Mouse (Mus musculus): ENCODE data around the gene Ctcf. TPM values are rescaled to one million over a fixed set of nuclear protein-coding genes. Genes with fewer than 3 reads are reported as not detected.

The Ctcf gene
- polyA plus RNA-seq, 1 experiment from 2014 or later = 134 TPM

- peak; percentile 85 for ATAC-seq (replicated peaks; ENCODE audit: low FRiP score)
Observed at GRCm38 (mm10) chr8:105606189-105607023, 30.0 kb upstream of the Ctcf start.

GRCm38 (mm10) chr8:105607062-105607461, 29.3 kb upstream of the Ctcf start:
- WGBS = 5% methylated on average over 10 of the region's 10 CpGs

More at GRCm38 (mm10) chr8:105606189-105607023, 30.0 kb upstream of the Ctcf start:
- Histone ChIP-seq H3K27ac (peak overlapping the region; percentile 95), H3K4me3 (replicated peaks) (peak overlapping the region; percentile 81), H3K4me1 (peaks cover 48% of the 10 kb centered on the region), H3K36me3 (peaks cover 5% of the 10 kb centered on the region; the same call in 1 of the 2 replicates), H3K27me3 (no peaks in the 10 kb centered on the region), H3K9me3 (replicated peaks) (no peaks in the 10 kb centered on the region), H3K4me2 (peak overlapping the region; percentile 83), H3K9ac (peak overlapping the region; percentile 89)
- under 1% methylated on average over 30 of the region's 30 CpGs for WGBS

GRCm38 (mm10) chr8:105607684-105608083, 28.7 kb upstream of the Ctcf start:
- no peak overlapping the region for H3K4me3 ChIP-seq (replicated peaks)
- H3K27me3 ChIP-seq = peaks cover 10% of the 10 kb centered on the region; the same call in 1 of the 2 replicates
- H3K4me1 ChIP-seq = peaks cover 53% of the 10 kb centered on the region
- WGBS = 35% methylated on average over 4 of the region's 4 CpGs
- H3K36me3 ChIP-seq = peaks cover 9% of the 10 kb centered on the region; the same call in 1 of the 2 replicates
- no peaks in the 10 kb centered on the region for H3K9me3 ChIP-seq (replicated peaks)
- ATAC-seq (replicated peaks; ENCODE audit: low FRiP score) = no peak
- peak overlapping the region; percentile 95 for H3K27ac ChIP-seq
- no peak overlapping the region for H3K9ac ChIP-seq
- peak overlapping the region; percentile 83 for H3K4me2 ChIP-seq

More at GRCm38 (mm10) chr8:105607062-105607461, 29.3 kb upstream of the Ctcf start:
- peaks cover 4% of the 10 kb centered on the region; the same call in 1 of the 2 replicates for H3K27me3 ChIP-seq
- ATAC-seq (replicated peaks; ENCODE audit: low FRiP score) = peak; percentile 3; the same call in 1 of the 2 replicates
- peak overlapping the region; percentile 89 for H3K9ac ChIP-seq
- H3K9me3 ChIP-seq (replicated peaks) = no peaks in the 10 kb centered on the region
- peaks cover 9% of the 10 kb centered on the region; the same call in 1 of the 2 replicates for H3K36me3 ChIP-seq
- H3K4me1 ChIP-seq = peaks cover 48% of the 10 kb centered on the region
- H3K27ac ChIP-seq = peak overlapping the region; percentile 95
- peak overlapping the region; percentile 81 for H3K4me3 ChIP-seq (replicated peaks)
- H3K4me2 ChIP-seq = peak overlapping the region; percentile 83

- Histone ChIP-seq H3K27ac (no peak overlapping the region), H3K4me3 (replicated peaks) (no peak overlapping the region), H3K27me3 (peaks cover 11% of the 10 kb centered on the region; the same call in 1 of the 2 replicates), H3K9me3 (replicated peaks) (no peaks in the 10 kb centered on the region), H3K4me2 (no peak overlapping the region), H3K9ac (no peak overlapping the region), H3K4me1 (peaks cover 65% of the 10 kb centered on the region), H3K36me3 (peaks cover 9% of the 10 kb centered on the region; the same call in 1 of the 2 replicates)
- no peak for ATAC-seq (replicated peaks; ENCODE audit: low FRiP score)
- WGBS = 57% methylated on average over 2 of the region's 2 CpGs
Observed at GRCm38 (mm10) chr8:105609355-105609754, 27.0 kb upstream of the Ctcf start.

GRCm38 (mm10) chr8:105609771-105610170, 26.6 kb upstream of the Ctcf start:
- peaks cover 66% of the 10 kb centered on the region for H3K4me1 ChIP-seq
- no peaks in the 10 kb centered on the region for H3K9me3 ChIP-seq (replicated peaks)
- no peak overlapping the region for H3K4me3 ChIP-seq (replicated peaks)
- ATAC-seq (replicated peaks; ENCODE audit: low FRiP score) = no peak
- H3K36me3 ChIP-seq = peaks cover 12% of the 10 kb centered on the region
- no peak overlapping the region for H3K4me2 ChIP-seq
- H3K27ac ChIP-seq = no peak overlapping the region
- no peak overlapping the region for H3K9ac ChIP-seq
- 44% methylated on average over 4 of the region's 4 CpGs for WGBS
- H3K27me3 ChIP-seq = peaks cover 11% of the 10 kb centered on the region; the same call in 1 of the 2 replicates

GRCm38 (mm10) chr8:105611836-105612235, 24.5 kb upstream of the Ctcf start:
- Histone ChIP-seq H3K9me3 (replicated peaks) (no peaks in the 10 kb centered on the region), H3K9ac (no peak overlapping the region), H3K4me1 (peaks cover 53% of the 10 kb centered on the region), H3K4me3 (replicated peaks) (no peak overlapping the region), H3K4me2 (no peak overlapping the region), H3K36me3 (peaks cover 33% of the 10 kb centered on the region), H3K27me3 (peaks cover 11% of the 10 kb centered on the region; the same call in 1 of the 2 replicates), H3K27ac (no peak overlapping the region)
- WGBS = 83% methylated on average over 9 of the region's 9 CpGs
- no peak for ATAC-seq (replicated peaks; ENCODE audit: low FRiP score)

- Histone ChIP-seq H3K4me2 (peak overlapping the region; percentile 93), H3K27me3 (peaks cover 11% of the 10 kb centered on the region; the same call in 1 of the 2 replicates), H3K9ac (peak overlapping the region; percentile 33; the same call in 1 of the 2 replicates), H3K27ac (0 out of 2 replicates have a peak overlapping the region, but pooled peaks have one; percentile 7), H3K9me3 (replicated peaks) (no peaks in the 10 kb centered on the region), H3K4me1 (peaks cover 41% of the 10 kb centered on the region), H3K36me3 (peaks cover 45% of the 10 kb centered on the region), H3K4me3 (replicated peaks) (peak overlapping the region; percentile 51)
- no peak for ATAC-seq (replicated peaks; ENCODE audit: low FRiP score)
- 4% methylated on average over 20 of the region's 20 CpGs for WGBS
Observed at GRCm38 (mm10) chr8:105613037-105613436, 23.3 kb upstream of the Ctcf start.

GRCm38 (mm10) chr8:105613830-105614511, 22.4 kb upstream of the Ctcf start:
- Histone ChIP-seq H3K4me2 (peak overlapping the region; percentile 93), H3K9me3 (replicated peaks) (no peaks in the 10 kb centered on the region), H3K4me3 (replicated peaks) (peak overlapping the region; percentile 51), H3K36me3 (peaks cover 54% of the 10 kb centered on the region), H3K9ac (peak overlapping the region; percentile 61), H3K27me3 (peaks cover 11% of the 10 kb centered on the region; the same call in 1 of the 2 replicates), H3K27ac (no peak overlapping the region), H3K4me1 (peaks cover 35% of the 10 kb centered on the region)
- WGBS = under 1% methylated on average over 50 of the region's 50 CpGs
- ATAC-seq (replicated peaks; ENCODE audit: low FRiP score) = peak; percentile 74

- H3K27ac ChIP-seq = no peak overlapping the region
- H3K9ac ChIP-seq = no peak overlapping the region
- H3K4me1 ChIP-seq = peaks cover 27% of the 10 kb centered on the region
- no peak overlapping the region for H3K4me2 ChIP-seq
- no peak overlapping the region for H3K4me3 ChIP-seq (replicated peaks)
- peaks cover 11% of the 10 kb centered on the region; the same call in 1 of the 2 replicates for H3K27me3 ChIP-seq
- WGBS = 87% methylated on average over 9 of the region's 9 CpGs
- no peaks in the 10 kb centered on the region for H3K9me3 ChIP-seq (replicated peaks)
- no peak for ATAC-seq (replicated peaks; ENCODE audit: low FRiP score)
- H3K36me3 ChIP-seq = peaks cover 74% of the 10 kb centered on the region
Observed at GRCm38 (mm10) chr8:105615942-105616341, 20.4 kb upstream of the Ctcf start.

- 89% methylated on average over 21 of the region's 21 CpGs for WGBS
Observed at GRCm38 (mm10) chr8:105617451-105618278, 18.7 kb upstream of the Ctcf start.

GRCm38 (mm10) chr8:105618279-105618634, 18.1 kb upstream of the Ctcf start:
- peaks cover 78% of the 10 kb centered on the region for H3K36me3 ChIP-seq
- H3K9me3 ChIP-seq (replicated peaks) = no peaks in the 10 kb centered on the region
- H3K27ac ChIP-seq = no peak overlapping the region
- no peak overlapping the region for H3K4me2 ChIP-seq
- peaks cover 39% of the 10 kb centered on the region for H3K4me1 ChIP-seq
- H3K4me3 ChIP-seq (replicated peaks) = no peak overlapping the region
- no peak overlapping the region for H3K9ac ChIP-seq
- ATAC-seq (replicated peaks; ENCODE audit: low FRiP score) = no peak
- H3K27me3 ChIP-seq = no peaks in the 10 kb centered on the region
- WGBS = 93% methylated on average over 5 of the region's 5 CpGs

More at GRCm38 (mm10) chr8:105617451-105618278, 18.7 kb upstream of the Ctcf start:
- no peak for ATAC-seq (replicated peaks; ENCODE audit: low FRiP score)
- no peak overlapping the region for H3K27ac ChIP-seq
- no peak overlapping the region for H3K4me3 ChIP-seq (replicated peaks)
- no peaks in the 10 kb centered on the region for H3K9me3 ChIP-seq (replicated peaks)
- H3K36me3 ChIP-seq = peaks cover 78% of the 10 kb centered on the region
- peaks cover 39% of the 10 kb centered on the region for H3K4me1 ChIP-seq
- 0 out of 2 replicates have a peak, but pooled peaks cover 1% of the 10 kb centered on the region for H3K27me3 ChIP-seq
- no peak overlapping the region for H3K9ac ChIP-seq
- H3K4me2 ChIP-seq = no peak overlapping the region

Data from kidney, embryonic 15.5 days (tissue).